Mouse (Mus musculus) kidney, embryonic 16.5 days (tissue): ENCODE data around the gene Ap2a2. TPM values are rescaled to one million over a fixed set of nuclear protein-coding genes. Genes with fewer than 3 reads are reported as not detected.
"Not testable (repeated sequence)": the region's sequence is repeated elsewhere in the genome, so short reads cannot be mapped to it uniquely, and the experiment has no call there.

Experiments
- ATAC-seq: fragments of 200-750 bp; cut with Nextera tagmentation; 2 replicates; pipeline ENCODE4 v1.8.0; 2017; ENCODE audit warnings: moderate TSS enrichment; ENCODE audit not compliant: low FRiP score, low TSS enrichment
- H3K27ac ChIP-seq: fragments of 300-500 bp; sonication (generic); 2 replicates; pipeline ENCODE4 v1.5.1; 2014; ENCODE audit warnings: low read length
- H3K27me3 ChIP-seq: fragments of 300-500 bp; sonication (generic); 2 replicates; pipeline ENCODE4 v1.6.1; 2014; ENCODE audit warnings: low read length, control low read depth, mixed read lengths; ENCODE audit not compliant: insufficient read depth
- H3K36me3 ChIP-seq: fragments of 300-500 bp; sonication (generic); 2 replicates; pipeline ENCODE4 v1.6.1; 2014; ENCODE audit warnings: low read length, control low read depth, mixed read lengths; ENCODE audit not compliant: insufficient read depth
- H3K4me1 ChIP-seq: fragments of 300-500 bp; sonication (generic); 2 replicates; pipeline ENCODE4 v1.6.1; 2014; ENCODE audit warnings: low read length, control low read depth, mixed read lengths; ENCODE audit not compliant: insufficient read depth
- H3K4me2 ChIP-seq: fragments of 300-500 bp; sonication (generic); replicated peaks from 2 replicates; pipeline ENCODE4 v1.6.1; 2014; ENCODE audit warnings: low read depth, low read length
- H3K4me3 ChIP-seq: fragments of 300-500 bp; sonication (generic); 2 replicates; pipeline ENCODE4 v1.5.1; 2014; ENCODE audit warnings: mild to moderate bottlenecking, low read length
- H3K9ac ChIP-seq: fragments of 300-500 bp; sonication (generic); replicated peaks from 2 replicates; pipeline ENCODE4 v1.6.1; 2014; ENCODE audit warnings: low read length
- H3K9me3 ChIP-seq: fragments of 300-500 bp; sonication (generic); 2 replicates; pipeline ENCODE4 v1.6.1; 2016; ENCODE audit warnings: low read length, control low read depth
- WGBS: fragments of 180-500 bp; shearing (Covaris S2); extraction: QIAGEN DNeasy Blood & Tissue Kit; methylation state at CpG from one replicate; pipeline ENCODE4 v1.1.7; 2014; 5-methylcytosine and 5-hydroxymethylcytosine counted together
- polyA plus RNA-seq: library from polyadenylated mRNA; unstranded; fragments of >200 nt; fragmentation: Nextera tagmentation; extraction: Ambion mirVana; gene quantifications from 2 replicates; pipeline ENCODE4 v1.2.1, GENCODE M21; 2015

Ap2a2 gene
- polyA plus RNA-seq, 1 experiment from 2014 or later: 99.4 TPM

DNA sequence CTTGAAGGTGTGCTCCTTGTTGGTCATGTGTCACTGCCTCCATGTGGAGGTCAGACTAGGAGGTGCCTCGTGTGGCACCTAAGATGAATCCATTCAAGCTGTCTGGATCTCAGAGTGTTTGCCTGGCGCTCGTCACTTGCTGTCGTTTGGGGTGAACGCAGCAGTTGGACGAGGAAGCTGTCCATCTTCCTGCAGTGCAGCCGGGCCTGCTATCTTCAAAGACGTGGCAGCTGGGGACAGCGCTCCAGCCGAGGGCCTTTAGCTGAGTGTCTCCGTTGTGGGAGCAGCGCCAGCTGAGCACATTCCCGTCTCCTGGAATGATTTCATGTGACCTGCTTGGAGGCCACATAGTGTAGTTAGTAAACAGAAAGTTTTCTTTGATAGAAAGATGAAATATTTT lies 50.8 kb downstream of the Ap2a2 start:
- peaks cover 58% of the 10 kb centered on the region for H3K36me3 ChIP-seq
- H3K27ac ChIP-seq: peak overlapping the region; percentile 70; the same call in 1 of the 2 replicates
- H3K4me2 ChIP-seq: no peak overlapping the region
- H3K27me3 ChIP-seq: no peaks in the 10 kb centered on the region
- WGBS: 47% methylated on average over 13 of the region's 13 CpGs
- peaks cover 28% of the 10 kb centered on the region for H3K4me1 ChIP-seq
- H3K9me3 ChIP-seq: no peaks in the 10 kb centered on the region
- no peak; the same call in 1 of the 2 replicates for ATAC-seq
- no peak overlapping the region for H3K4me3 ChIP-seq
- no peak overlapping the region for H3K9ac ChIP-seq

DNA sequence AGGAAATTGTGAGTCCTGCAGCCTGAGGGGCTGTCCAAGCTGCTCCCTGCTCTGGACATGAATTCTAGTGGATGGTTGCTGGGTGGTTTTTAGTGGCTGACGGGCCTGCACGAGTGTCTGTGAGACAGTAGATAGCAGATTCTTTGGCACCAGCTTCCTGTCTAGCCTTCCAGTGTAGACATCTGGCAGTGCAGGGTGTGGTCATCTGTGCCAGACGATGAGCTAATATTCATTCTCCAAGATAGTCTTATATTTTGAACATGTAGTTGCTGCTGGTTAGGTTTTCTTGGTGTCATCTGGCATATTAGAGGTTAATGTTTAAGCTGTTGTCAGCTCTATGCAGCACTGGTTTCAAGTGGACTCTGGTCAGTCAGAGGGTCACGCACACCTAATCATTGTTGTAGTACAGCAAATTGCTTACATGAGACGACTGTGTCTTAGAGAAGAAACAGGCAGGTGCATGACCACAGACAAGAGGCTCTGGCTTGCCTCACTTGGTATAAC lies 52.4 kb downstream of the Ap2a2 start:
- peak; percentile 77 for ATAC-seq
- Histone ChIP-seq H3K27ac (peak overlapping the region; percentile 67), H3K27me3 (no peaks in the 10 kb centered on the region), H3K4me1 (peaks cover 28% of the 10 kb centered on the region), H3K4me3 (no peak overlapping the region), H3K9me3 (no peaks in the 10 kb centered on the region), H3K4me2 (no peak overlapping the region), H3K9ac (no peak overlapping the region), H3K36me3 (peaks cover 66% of the 10 kb centered on the region)
- 74% methylated on average over 5 of the region's 5 CpGs for WGBS

DNA sequence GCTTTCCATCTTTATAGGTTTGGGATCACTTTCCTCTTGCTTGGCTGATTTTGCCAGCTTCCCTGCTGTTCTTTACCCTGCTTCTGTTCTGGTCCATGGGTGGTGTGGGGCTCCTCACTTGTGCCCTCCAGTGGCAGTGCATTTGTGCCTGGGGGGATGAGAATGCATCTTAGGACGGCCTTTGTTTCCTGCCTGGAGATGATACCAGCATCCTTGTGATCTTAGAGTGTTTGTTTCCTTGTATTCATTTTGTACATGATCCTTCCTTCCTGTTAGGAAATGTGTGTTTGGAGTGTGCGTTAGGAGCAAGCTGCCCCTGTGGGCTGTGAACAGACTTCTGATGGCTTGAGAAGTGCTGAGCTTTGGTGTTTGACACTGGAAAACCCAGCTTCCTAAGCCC lies 62.2 kb downstream of the Ap2a2 start:
- Histone ChIP-seq H3K9me3 (no peaks in the 10 kb centered on the region), H3K27ac (no peak overlapping the region), H3K27me3 (no peaks in the 10 kb centered on the region), H3K4me2 (no peak overlapping the region), H3K4me1 (no peaks in the 10 kb centered on the region), H3K9ac (no peak overlapping the region), H3K36me3 (peaks cover 67% of the 10 kb centered on the region), H3K4me3 (no peak overlapping the region)
- ATAC-seq: no peak
- 87% methylated on average over 2 of the region's 2 CpGs for WGBS

DNA sequence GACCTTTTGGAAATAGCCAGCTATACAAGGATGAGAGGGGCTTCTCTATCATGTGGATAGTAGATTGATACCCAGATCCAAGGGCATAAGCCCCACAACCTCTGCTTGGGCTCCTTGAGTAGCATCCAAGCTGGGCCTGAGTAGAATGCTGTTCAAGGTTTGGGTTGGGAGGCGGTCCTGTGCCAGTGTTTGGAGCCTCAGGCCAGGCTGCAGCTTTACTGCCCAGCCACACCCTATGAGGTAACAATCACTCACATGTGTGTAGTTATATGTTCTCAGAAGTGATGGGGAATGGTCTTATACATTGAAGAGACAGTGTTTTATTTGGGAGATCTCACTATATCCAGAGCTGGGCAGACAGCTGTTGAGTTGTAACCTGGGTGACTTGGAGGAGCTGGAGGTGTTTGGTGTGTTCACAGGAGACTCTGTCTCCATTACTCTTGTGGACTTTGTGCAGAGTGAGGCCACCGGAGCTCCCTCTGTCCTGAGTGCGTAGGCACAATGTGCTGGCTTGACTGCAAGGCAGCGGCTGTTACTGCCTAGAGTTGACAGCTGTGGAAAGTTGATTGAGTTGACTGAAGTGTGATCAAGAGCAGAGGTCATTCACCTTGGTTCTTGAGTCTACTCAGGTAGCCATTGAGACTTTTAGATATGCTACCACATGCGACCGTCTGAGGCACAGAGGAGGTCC lies 63.3 kb downstream of the Ap2a2 start:
- ATAC-seq: no peak
- Histone ChIP-seq H3K4me1 (no peaks in the 10 kb centered on the region), H3K9me3 (no peaks in the 10 kb centered on the region), H3K4me2 (no peak overlapping the region), H3K36me3 (peaks cover 66% of the 10 kb centered on the region), H3K27me3 (no peaks in the 10 kb centered on the region), H3K9ac (no peak overlapping the region), H3K27ac (no peak overlapping the region), H3K4me3 (no peak overlapping the region)
- WGBS: 91% methylated on average over 6 of the region's 6 CpGs

DNA sequence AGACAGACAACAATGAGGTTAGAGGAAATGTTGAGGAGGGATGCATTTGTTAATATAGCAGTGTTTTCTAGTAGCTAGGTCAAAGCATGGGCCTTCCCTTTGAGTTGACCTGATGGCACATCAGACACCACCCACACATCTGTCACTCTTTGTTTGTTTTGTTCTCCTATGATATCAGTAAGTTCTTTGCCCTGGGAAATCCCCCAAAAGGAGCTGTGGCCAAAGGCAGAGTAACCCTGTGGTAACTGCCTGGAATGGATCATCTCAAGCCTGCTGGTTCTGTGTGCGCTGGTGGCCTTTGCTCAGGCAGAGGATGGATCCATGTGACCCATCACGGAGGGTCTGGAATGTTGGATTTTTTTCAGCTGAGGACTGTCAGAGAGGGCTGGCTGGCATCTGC lies 66.0 kb downstream of the Ap2a2 start:
- H3K9me3 ChIP-seq: no peaks in the 10 kb centered on the region
- H3K9ac ChIP-seq: no peak overlapping the region
- H3K4me2 ChIP-seq: no peak overlapping the region
- peaks cover 64% of the 10 kb centered on the region for H3K36me3 ChIP-seq
- H3K4me3 ChIP-seq: no peak overlapping the region
- ATAC-seq: no peak
- H3K4me1 ChIP-seq: no peaks in the 10 kb centered on the region
- H3K27me3 ChIP-seq: no peaks in the 10 kb centered on the region
- H3K27ac ChIP-seq: no peak overlapping the region
- WGBS: 90% methylated on average over 2 of the region's 2 CpGs

DNA sequence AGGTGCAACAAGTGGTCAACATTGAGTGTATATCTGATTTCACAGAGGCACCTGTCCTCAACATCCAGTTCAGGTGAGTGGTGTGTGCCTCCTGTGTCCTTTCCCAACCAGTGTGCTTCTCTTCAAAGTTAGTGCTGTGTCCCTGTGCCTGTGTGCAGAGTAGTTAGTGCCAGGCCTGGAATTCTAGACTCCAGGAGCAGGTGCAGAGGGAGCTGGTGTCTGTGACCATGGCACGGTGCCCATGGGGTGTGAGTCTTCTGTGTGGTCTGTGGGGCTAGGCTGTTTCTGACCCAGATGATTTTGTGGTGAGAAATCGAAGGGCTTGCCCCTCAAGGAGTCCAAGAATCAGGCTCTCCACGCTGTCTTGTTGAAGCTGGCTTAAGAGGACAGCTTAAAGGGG lies 67.3 kb downstream of the Ap2a2 start:
- H3K9ac ChIP-seq: no peak overlapping the region
- H3K27ac ChIP-seq: no peak overlapping the region
- 94% methylated on average over 3 of the region's 3 CpGs for WGBS
- no peak for ATAC-seq
- no peak overlapping the region for H3K4me3 ChIP-seq
- no peaks in the 10 kb centered on the region for H3K27me3 ChIP-seq
- peaks cover 66% of the 10 kb centered on the region for H3K36me3 ChIP-seq
- no peaks in the 10 kb centered on the region for H3K4me1 ChIP-seq
- no peak overlapping the region for H3K4me2 ChIP-seq
- no peaks in the 10 kb centered on the region for H3K9me3 ChIP-seq

DNA sequence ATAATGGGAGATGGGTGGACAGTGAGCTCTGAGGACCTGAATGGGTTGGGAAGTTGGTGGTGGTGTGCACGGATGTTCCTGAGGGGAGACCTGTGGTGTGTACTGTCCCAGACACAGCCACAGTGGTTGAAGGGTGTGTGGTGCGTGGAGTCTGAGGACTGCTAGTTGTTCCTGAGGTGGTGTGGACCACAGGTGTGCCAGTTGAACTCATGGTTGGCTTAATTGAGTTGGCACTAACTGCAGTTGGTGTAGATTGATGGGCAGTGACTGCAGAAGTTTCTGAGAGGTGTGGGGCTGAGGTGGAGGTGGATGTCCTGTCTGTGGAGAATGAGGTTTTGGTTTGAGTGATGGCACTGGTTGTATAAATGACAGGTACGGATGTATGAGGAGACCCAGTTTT lies 76.1 kb downstream of the Ap2a2 start:
- peak; percentile 53 for ATAC-seq
- H3K36me3 ChIP-seq: not testable (repeated sequence)

DNA sequence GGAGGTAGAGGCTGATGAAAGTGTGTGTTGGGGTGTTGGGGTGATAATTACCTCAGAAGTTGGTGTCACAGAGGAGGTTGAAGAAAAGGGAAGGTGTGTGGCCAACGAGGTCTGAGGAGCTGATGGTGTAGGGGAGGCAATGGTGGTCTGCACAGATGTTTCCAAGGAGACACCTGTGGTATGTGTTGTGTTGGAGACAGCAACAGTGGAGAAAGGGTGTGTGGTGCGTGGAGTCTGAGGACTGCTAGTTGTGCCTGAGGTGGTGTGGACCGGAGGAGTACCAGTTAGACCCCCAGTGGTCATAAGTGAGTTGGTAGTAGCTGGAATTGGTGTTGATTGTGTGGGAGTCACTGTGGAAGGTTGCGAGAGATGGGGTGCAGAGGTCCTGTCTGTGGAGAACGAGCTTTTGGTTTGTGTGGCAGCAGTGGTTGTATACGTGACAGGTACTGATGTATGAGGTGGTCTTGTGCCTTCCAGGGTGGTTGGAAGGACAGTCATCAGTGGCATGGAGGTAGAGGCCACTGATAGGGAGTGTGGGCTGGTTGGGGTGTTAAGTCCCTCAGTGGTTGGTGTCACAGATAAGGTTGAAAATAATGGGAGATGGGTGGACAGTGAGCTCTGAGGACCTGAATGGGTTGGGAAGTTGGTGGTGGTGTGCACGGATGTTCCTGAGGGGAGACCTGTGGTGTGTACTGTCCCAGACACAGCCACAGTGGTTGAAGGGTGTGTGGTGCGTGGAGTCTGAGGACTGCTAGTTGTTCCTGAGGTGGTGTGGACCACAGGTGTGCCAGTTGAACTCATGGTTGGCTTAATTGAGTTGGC lies 76.8 kb downstream of the Ap2a2 start:
- H3K4me3 ChIP-seq, H3K9ac ChIP-seq, H3K4me2 ChIP-seq, H3K4me1 ChIP-seq, H3K27me3 ChIP-seq, H3K9me3 ChIP-seq, H3K27ac ChIP-seq, H3K36me3 ChIP-seq: not testable (repeated sequence)
- ATAC-seq: peak; percentile 67
- whole genome bisulfite sequencing: 88% methylated on average over 5 of the region's 8 CpGs

More for the DNA sequence above, 76.1 kb downstream of the Ap2a2 start:
- H3K27me3 ChIP-seq, H3K27ac ChIP-seq, H3K9me3 ChIP-seq, H3K9ac ChIP-seq, H3K4me1 ChIP-seq, H3K4me2 ChIP-seq, H3K4me3 ChIP-seq: not testable (repeated sequence)
- 94% methylated on average over 1 of the region's 3 CpGs for WGBS

DNA sequence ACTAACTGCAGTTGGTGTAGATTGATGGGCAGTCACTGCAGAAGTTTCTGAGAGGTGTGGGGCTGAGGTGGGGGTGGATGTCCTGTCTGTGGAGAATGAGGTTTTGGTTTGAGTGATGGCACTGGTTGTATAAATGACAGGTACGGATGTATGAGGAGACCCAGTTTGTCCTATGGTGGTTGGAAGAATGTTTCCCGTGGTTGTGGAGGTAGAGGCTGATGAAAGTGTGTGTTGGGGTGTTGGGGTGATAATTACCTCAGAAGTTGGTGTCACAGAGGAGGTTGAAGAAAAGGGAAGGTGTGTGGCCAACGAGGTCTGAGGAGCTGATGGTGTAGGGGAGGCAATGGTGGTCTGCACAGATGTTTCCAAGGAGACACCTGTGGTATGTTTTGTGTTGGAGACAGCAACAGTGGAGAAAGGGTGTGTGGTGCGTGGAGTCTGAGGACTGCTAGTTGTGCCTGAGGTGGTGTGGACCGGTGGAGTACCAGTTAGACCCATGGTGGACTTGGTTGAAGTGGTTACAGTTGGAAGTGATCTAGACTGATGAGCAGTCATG lies 77.4 kb downstream of the Ap2a2 start:
- not testable (repeated sequence) for H3K9ac ChIP-seq, H3K27ac ChIP-seq, H3K36me3 ChIP-seq, H3K27me3 ChIP-seq, H3K4me2 ChIP-seq, H3K4me1 ChIP-seq, H3K4me3 ChIP-seq, H3K9me3 ChIP-seq
- ATAC-seq: peak; percentile 43; the same call in 1 of the 2 replicates
- 84% methylated on average over 5 of the region's 5 CpGs for WGBS
